ENCODE assay signal across 14 mouse cellular contexts in the genomic region with DNA sequence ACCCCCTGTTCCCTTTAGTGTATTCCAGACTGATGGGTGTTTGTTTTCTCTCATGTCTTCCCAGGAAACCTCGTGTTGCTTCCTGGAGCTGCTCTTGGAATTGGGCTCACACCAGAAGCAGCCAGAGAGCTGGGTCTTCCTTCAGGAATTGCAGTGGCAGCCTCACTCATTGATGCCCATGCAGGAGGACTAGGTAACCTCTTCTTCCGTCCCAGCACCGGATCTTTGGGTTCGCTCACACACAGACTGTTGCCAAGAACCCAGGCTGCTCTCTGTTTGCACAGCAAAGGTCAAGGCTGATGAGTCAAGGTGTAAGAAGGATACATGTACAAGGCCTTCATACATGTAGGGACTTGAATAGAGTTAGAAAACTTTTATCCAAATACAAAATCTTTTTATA.
A peak's percentile ranks its signal among the peaks of the same experiment; 100 is the strongest.
DNase-seq lines count a peak whose midpoint lies in the region; ATAC-seq lines count a peak whose summit lies in the region.
"Had no signal": no experiment of that assay in that cellular context is flagged by ENCODE, and none has a peak within 500 bp of the region (broad histone marks: within the 10 kb centered on the region; RNA-seq: fewer than 3 reads in every experiment).

No protein-coding gene starts in this region.

- H3K36me3 ChIP-seq in heart, embryonic 15.5 days, result no peaks in the 10 kb centered on the region
- H3K36me3 ChIP-seq in intestine, embryonic 15.5 days, result no peaks in the 10 kb centered on the region
- no peaks in the 10 kb centered on the region for H3K36me3 ChIP-seq in liver, embryonic 16.5 days (ENCODE audit: control insufficient read depth, insufficient read depth)
- H3K36me3 ChIP-seq in forebrain, embryonic 12.5 days (replicated peaks), result no peaks in the 10 kb centered on the region
- H3K36me3 ChIP-seq: neural tube, embryonic 15.5 days had no signal

- WGBS in heart, embryonic 15.5 days, result 61% methylated on average over 4 of the region's 4 CpGs
- 46% methylated on average over 4 of the region's 4 CpGs for whole genome bisulfite sequencing in intestine, embryonic 15.5 days
- 45% methylated on average over 4 of the region's 4 CpGs for WGBS in liver, embryonic 16.5 days (ENCODE audit: insufficient replicate concordance)
- 87% methylated on average over 4 of the region's 4 CpGs for WGBS in forebrain, embryonic 12.5 days

- H3K4me2 ChIP-seq in heart, embryonic 15.5 days, result no peak overlapping the region
- H3K4me2 ChIP-seq in intestine, embryonic 15.5 days (replicated peaks), result no peak overlapping the region
- H3K4me2 ChIP-seq in liver, embryonic 16.5 days (ENCODE audit: low read depth, low read length), result no peak overlapping the region
- no peak overlapping the region for H3K4me2 ChIP-seq in forebrain, embryonic 12.5 days
- H3K4me2 ChIP-seq: forebrain, embryonic 13.5 days; neural tube, embryonic 15.5 days had no signal

- no peak for DNase-seq in heart, postnatal 4 days
- peak; percentile 60 for DNase-seq in adrenal gland, postnatal 10 days
- DNase-seq in gastrocnemius, postnatal 10 days, result no peak
- DNase-seq: cerebellum, adult 2 months; left cerebral cortex, postnatal 4 days; right cerebral cortex, postnatal 25 days had no signal

- H3K4me3 ChIP-seq in heart, embryonic 15.5 days, result no peak overlapping the region
- H3K4me3 ChIP-seq in intestine, embryonic 15.5 days (replicated peaks), result no peak overlapping the region
- H3K4me3 ChIP-seq in liver, embryonic 16.5 days (ENCODE audit: low read depth, low read length), result no peak overlapping the region
- no peak overlapping the region for H3K4me3 ChIP-seq in forebrain, embryonic 12.5 days (replicated peaks)
- H3K4me3 ChIP-seq: forebrain, embryonic 13.5 days; layer of hippocampus, adult 2 months; neural tube, embryonic 15.5 days had no signal

- no peaks in the 10 kb centered on the region for H3K9me3 ChIP-seq in heart, embryonic 15.5 days (replicated peaks)
- no peaks in the 10 kb centered on the region for H3K9me3 ChIP-seq in intestine, embryonic 15.5 days
- H3K9me3 ChIP-seq in liver, embryonic 16.5 days (replicated peaks; ENCODE audit: control insufficient read depth, low read length), result no peaks in the 10 kb centered on the region
- H3K9me3 ChIP-seq in forebrain, embryonic 12.5 days, result no peaks in the 10 kb centered on the region
- H3K9me3 ChIP-seq: forebrain, embryonic 13.5 days; neural tube, embryonic 15.5 days had no signal

- no peaks in the 10 kb centered on the region for H3K27me3 ChIP-seq in heart, embryonic 15.5 days
- H3K27me3 ChIP-seq in intestine, embryonic 15.5 days (replicated peaks), result no peaks in the 10 kb centered on the region
- no peaks in the 10 kb centered on the region for H3K27me3 ChIP-seq in liver, embryonic 16.5 days (ENCODE audit: control insufficient read depth, insufficient read depth, low read depth, low read length)
- H3K27me3 ChIP-seq in forebrain, embryonic 12.5 days, result no peaks in the 10 kb centered on the region
- H3K27me3 ChIP-seq: forebrain, embryonic 13.5 days; neural tube, embryonic 15.5 days had no signal

- ATAC-seq in heart, embryonic 15.5 days (replicated peaks; ENCODE audit: insufficient number of reproducible peaks, insufficient read depth, low FRiP score, low read depth), result no peak
- no peak for ATAC-seq in intestine, embryonic 15.5 days
- ATAC-seq in liver, embryonic 16.5 days (ENCODE audit: low read depth), result no peak
- ATAC-seq in forebrain, embryonic 12.5 days (ENCODE audit: low FRiP score), result no peak
- ATAC-seq: forebrain, embryonic 13.5 days; midbrain, embryonic 16.5 days had no signal

- peaks cover 35% of the 10 kb centered on the region for H3K4me1 ChIP-seq in heart, embryonic 15.5 days (replicated peaks)
- peaks cover 31% of the 10 kb centered on the region for H3K4me1 ChIP-seq in intestine, embryonic 15.5 days (replicated peaks)
- H3K4me1 ChIP-seq in liver, embryonic 16.5 days (ENCODE audit: control insufficient read depth, low read depth, low read length), result peaks cover 4% of the 10 kb centered on the region
- peaks cover 12% of the 10 kb centered on the region for H3K4me1 ChIP-seq in forebrain, embryonic 12.5 days

- H3K9ac ChIP-seq in heart, embryonic 15.5 days, result no peak overlapping the region
- no peak overlapping the region for H3K9ac ChIP-seq in intestine, embryonic 15.5 days
- H3K9ac ChIP-seq in liver, embryonic 16.5 days (ENCODE audit: low read depth, low read length), result no peak overlapping the region
- H3K9ac ChIP-seq in forebrain, embryonic 12.5 days, result no peak overlapping the region
- H3K9ac ChIP-seq: forebrain, embryonic 13.5 days; neural tube, embryonic 15.5 days had no signal

- H3K27ac ChIP-seq in heart, embryonic 15.5 days, result peak overlapping the region; percentile 45; the same call in 1 of the 2 replicates
- H3K27ac ChIP-seq in intestine, embryonic 15.5 days, result peak overlapping the region; percentile 79
- H3K27ac ChIP-seq in liver, embryonic 16.5 days (ENCODE audit: low read length), result peak overlapping the region; percentile 57
- no peak overlapping the region for H3K27ac ChIP-seq in forebrain, embryonic 12.5 days
- H3K27ac ChIP-seq: forebrain, embryonic 13.5 days; layer of hippocampus, adult 2 months; neural tube, embryonic 15.5 days had no signal
